Mouse (Mus musculus) olfactory bulb, adult 2 months (tissue): ENCODE measurements around the gene Tmem50a.
A peak's percentile ranks its signal among the peaks of the same experiment; 100 is the strongest.

ENCODE experiments used
- CTCF ChIP-seq: fragments of 200-500 bp; IDR thresholded peaks from 2 replicates; pipeline ENCODE4 v1.5.1; 2012; ENCODE audit warnings: low read depth, mild to moderate bottlenecking, low read length, moderate library complexity; ENCODE audit not compliant: insufficient read depth
- POLR2A ChIP-seq: fragments of 200-500 bp; IDR thresholded peaks from 2 replicates; pipeline ENCODE4 v1.6.1; 2012; ENCODE audit warnings: mild to moderate bottlenecking, low read depth, low read length, moderate library complexity; ENCODE audit not compliant: insufficient read depth

DNA sequence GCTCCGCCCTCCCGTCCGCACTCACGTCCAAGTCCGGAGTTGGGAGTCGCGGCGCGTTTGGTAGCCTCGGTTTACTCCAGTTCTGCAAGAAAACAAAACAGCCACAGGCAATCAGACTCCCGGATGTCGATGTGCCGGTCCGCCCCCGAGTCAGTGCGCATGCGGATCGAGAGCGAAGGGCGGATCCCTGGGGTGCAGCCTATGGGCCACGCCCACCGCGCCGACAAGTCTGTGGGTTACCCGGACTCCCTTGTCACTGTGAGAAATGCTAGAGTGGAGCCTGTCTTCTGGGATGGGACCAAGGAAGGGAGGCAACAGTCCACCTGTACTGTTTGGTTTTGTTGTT, at the start of gene Tmem50a:
- TF ChIP-seq CTCF (no peak), POLR2A (peak; percentile 47; the same call in 1 of the 2 replicates)
